Mouse (Mus musculus) lung, adult 2 months (tissue): ENCODE data around the gene Cpped1.

Experiments used
- CTCF ChIP-seq: fragments of 200-500 bp; IDR thresholded peaks from 2 replicates; pipeline ENCODE4 v1.5.1; 2011; ENCODE audit warnings: mild to moderate bottlenecking, low read length, control low read depth; ENCODE audit not compliant: insufficient read depth
- POLR2A ChIP-seq: fragments of 200-500 bp; IDR thresholded peaks from 2 replicates; pipeline ENCODE4 v1.6.1; 2011; ENCODE audit warnings: low read depth, mild to moderate bottlenecking, control low read depth, low read length, borderline replicate concordance; ENCODE audit errors: extremely low read depth

GRCm38 (mm10) chr16:11852716-11853605, 56.3 kb downstream of the Cpped1 start:
- TF ChIP-seq CTCF = no peak
- no peak for TF ChIP-seq POLR2A
